Mouse (Mus musculus) lung, embryonic 14.5 days (tissue): ENCODE results near the gene Bbs1. TPM values are rescaled to one million over a fixed set of nuclear protein-coding genes. Genes with fewer than 3 reads are reported as not detected.

Experiments
- ATAC-seq: fragments of 200-750 bp; cut with Nextera tagmentation; 2 replicates; pipeline ENCODE4 v1.8.0; 2017; ENCODE audit warnings: mild to moderate bottlenecking, moderate TSS enrichment, moderate library complexity; ENCODE audit not compliant: insufficient read depth
- DNase-seq: peaks from one replicate; pipeline ENCODE4 v3.0.0-alpha.2; 2015
- H3K27ac ChIP-seq: fragments of 300-500 bp; sonication (generic); 2 replicates; pipeline ENCODE4 v1.5.1; 2014; ENCODE audit warnings: low read depth, mild to moderate bottlenecking, moderate library complexity
- H3K27me3 ChIP-seq: fragments of 300-500 bp; sonication (generic); 2 replicates; pipeline ENCODE4 v1.6.1; 2014; ENCODE audit warnings: low read length, control low read depth; ENCODE audit not compliant: insufficient read depth
- H3K36me3 ChIP-seq: fragments of 300-500 bp; sonication (generic); 2 replicates; pipeline ENCODE4 v1.6.1; 2014; ENCODE audit warnings: control low read depth; ENCODE audit not compliant: insufficient read depth
- H3K4me1 ChIP-seq: fragments of 300-500 bp; sonication (generic); 2 replicates; pipeline ENCODE4 v1.6.1; 2014; ENCODE audit warnings: antibody characterized with exemption, control low read depth; ENCODE audit not compliant: insufficient read depth
- H3K4me2 ChIP-seq: fragments of 300-500 bp; sonication (generic); 2 replicates; pipeline ENCODE4 v1.6.1; 2014; ENCODE audit warnings: mild to moderate bottlenecking
- H3K4me3 ChIP-seq: fragments of 300-500 bp; sonication (generic); 2 replicates; pipeline ENCODE4 v1.5.1; 2014; ENCODE audit warnings: low read depth, low read length
- H3K9ac ChIP-seq: fragments of 300-500 bp; sonication (generic); 2 replicates; pipeline ENCODE4 v1.6.1; 2014
- H3K9me3 ChIP-seq: fragments of 300-500 bp; sonication (generic); 2 replicates; pipeline ENCODE4 v1.6.1; 2016; ENCODE audit warnings: low read depth, low read length, control low read depth
- CTCF ChIP-seq: IDR thresholded peaks from 2 replicates; pipeline ENCODE4 v1.5.1; 2016; ENCODE audit warnings: antibody characterized with exemption, low read depth
- WGBS: fragments of 180-500 bp; shearing (Covaris S2); extraction: QIAGEN DNeasy Blood & Tissue Kit; methylation state at CpG from one replicate; pipeline ENCODE4 v1.1.7; 2014; 5-methylcytosine and 5-hydroxymethylcytosine counted together
- polyA plus RNA-seq: library from polyadenylated mRNA; unstranded; fragments of >200 nt; fragmentation: Nextera tagmentation; extraction: Ambion mirVana; gene quantifications from 2 replicates; pipeline ENCODE4 v1.2.1, GENCODE M21; 2014

The Bbs1 gene
- polyA plus RNA-seq, 1 experiment from 2014 or later: 8.0 TPM

- TF ChIP-seq CTCF: no peak
- Histone ChIP-seq H3K27me3 (no peaks in the 10 kb centered on the region), H3K4me3 (no peak overlapping the region), H3K27ac (no peak overlapping the region), H3K4me1 (no peaks in the 10 kb centered on the region; the same call in 1 of the 2 replicates), H3K4me2 (no peak overlapping the region), H3K9me3 (no peaks in the 10 kb centered on the region), H3K9ac (no peak overlapping the region), H3K36me3 (no peaks in the 10 kb centered on the region)
- WGBS: 54% methylated on average over 4 of the region's 4 CpGs
- DNase-seq: no peak
- no peak for ATAC-seq
Observed at GRCm38 (mm10) chr19:4849800-4850199, 56.6 kb downstream of the Bbs1 start.

GRCm38 (mm10) chr19:4847490-4847889 is 58.9 kb downstream of the Bbs1 start:
- H3K9me3 ChIP-seq: no peaks in the 10 kb centered on the region
- H3K9ac ChIP-seq: no peak overlapping the region
- ATAC-seq (no peak), DNase-seq (peak; percentile 42)
- H3K36me3 ChIP-seq: no peaks in the 10 kb centered on the region
- H3K4me2 ChIP-seq: no peak overlapping the region
- no peaks in the 10 kb centered on the region for H3K4me1 ChIP-seq
- no peak overlapping the region for H3K4me3 ChIP-seq
- no peaks in the 10 kb centered on the region for H3K27me3 ChIP-seq
- TF ChIP-seq CTCF: peak; percentile 56
- no peak overlapping the region for H3K27ac ChIP-seq
- 23% methylated on average over 7 of the region's 7 CpGs for WGBS

- DNase-seq (no peak), ATAC-seq (no peak)
- no peak overlapping the region for H3K4me3 ChIP-seq
- peaks cover 9% of the 10 kb centered on the region; the same call in 1 of the 2 replicates for H3K27me3 ChIP-seq
- H3K9me3 ChIP-seq: no peaks in the 10 kb centered on the region
- H3K36me3 ChIP-seq: no peaks in the 10 kb centered on the region
- 56% methylated on average over 2 of the region's 2 CpGs for WGBS
- TF ChIP-seq CTCF: no peak
- H3K4me2 ChIP-seq: no peak overlapping the region
- H3K9ac ChIP-seq: no peak overlapping the region
- no peaks in the 10 kb centered on the region for H3K4me1 ChIP-seq
- no peak overlapping the region for H3K27ac ChIP-seq
Observed at GRCm38 (mm10) chr19:4845846-4846245, 60.6 kb downstream of the Bbs1 start.

- no peak overlapping the region for H3K27ac ChIP-seq
- DNase-seq (no peak), ATAC-seq (no peak)
- 58% methylated on average over 2 of the region's 2 CpGs for WGBS
- no peaks in the 10 kb centered on the region for H3K9me3 ChIP-seq
- no peaks in the 10 kb centered on the region for H3K36me3 ChIP-seq
- no peaks in the 10 kb centered on the region for H3K4me1 ChIP-seq
- TF ChIP-seq CTCF: no peak
- H3K9ac ChIP-seq: no peak overlapping the region
- no peak overlapping the region for H3K4me3 ChIP-seq
- H3K4me2 ChIP-seq: no peak overlapping the region
- H3K27me3 ChIP-seq: peaks cover 20% of the 10 kb centered on the region; the same call in 1 of the 2 replicates
Observed at GRCm38 (mm10) chr19:4842611-4843010, 63.8 kb downstream of the Bbs1 start.

GRCm38 (mm10) chr19:4840848-4841247 is 65.6 kb downstream of the Bbs1 start:
- no peaks in the 10 kb centered on the region for H3K4me1 ChIP-seq
- peaks cover 20% of the 10 kb centered on the region; the same call in 1 of the 2 replicates for H3K27me3 ChIP-seq
- H3K36me3 ChIP-seq: 0 out of 2 replicates have a peak, but pooled peaks cover 2% of the 10 kb centered on the region
- no peaks in the 10 kb centered on the region for H3K9me3 ChIP-seq
- ATAC-seq (no peak), DNase-seq (no peak)
- H3K4me2 ChIP-seq: no peak overlapping the region
- no peak overlapping the region for H3K4me3 ChIP-seq
- WGBS: 74% methylated on average over 9 of the region's 9 CpGs
- no peak overlapping the region for H3K9ac ChIP-seq
- no peak overlapping the region for H3K27ac ChIP-seq
- no peak for TF ChIP-seq CTCF

GRCm38 (mm10) chr19:4839149-4839548 is 67.3 kb downstream of the Bbs1 start, which contains the start of the genes Ccs and Ccdc87:
Gene Ccs, minus strand, starts transcription at chr19:4839332.
Gene Ccdc87, plus strand, starts transcription at chr19:4839366.
- peak within 1 kb of the TSS; percentile 81 for H3K9ac ChIP-seq
- H3K4me2 ChIP-seq: peak within 1 kb of the TSS; percentile 90
- WGBS: under 1% methylated on average over 25 of the region's 25 CpGs
- peak; percentile 99 for DNase-seq
- H3K27me3 ChIP-seq: peaks cover 20% of the 10 kb centered on the region; the same call in 1 of the 2 replicates
- no peak within 1 kb of the TSS; the same call in 1 of the 2 replicates for H3K27ac ChIP-seq
- no peaks in the 10 kb centered on the region for H3K9me3 ChIP-seq
- peak; percentile 99 for ATAC-seq
- H3K4me1 ChIP-seq: no peaks in the 10 kb centered on the region
- H3K36me3 ChIP-seq: 0 out of 2 replicates have a peak, but pooled peaks cover 2% of the 10 kb centered on the region
- peak within 1 kb of the TSS; percentile 64 for H3K4me3 ChIP-seq
- TF ChIP-seq CTCF: peak; percentile 12; the same call in 1 of the 2 replicates

GRCm38 (mm10) chr19:4838526-4839140 is 67.8 kb downstream of the Bbs1 start:
- Histone ChIP-seq H3K4me3 (peak overlapping the region; percentile 64), H3K27ac (no peak overlapping the region; the same call in 1 of the 2 replicates), H3K27me3 (peaks cover 20% of the 10 kb centered on the region; the same call in 1 of the 2 replicates), H3K9ac (peak overlapping the region; percentile 81), H3K4me2 (peak overlapping the region; percentile 90), H3K9me3 (no peaks in the 10 kb centered on the region), H3K4me1 (no peaks in the 10 kb centered on the region), H3K36me3 (0 out of 2 replicates have a peak, but pooled peaks cover 2% of the 10 kb centered on the region)
- ATAC-seq: peak; percentile 50; the same call in 1 of the 2 replicates
- no peak for TF ChIP-seq CTCF
- WGBS: 25% methylated on average over 10 of the region's 10 CpGs
- DNase-seq: no peak
